Mouse (Mus musculus) CH12.LX (cell line): Measurements from ENCODE around the gene Morn5. TPM values are rescaled to one million over a fixed set of nuclear protein-coding genes. Genes with fewer than 3 reads are reported as not detected.

Experiments
- DNase-seq: peaks from one replicate; pipeline ENCODE4 v3.0.0-alpha.2; 2013; ENCODE audit errors: extremely low read depth
- H3K27ac ChIP-seq: 2 replicates; pipeline ENCODE4 v1.5.1; 2012; ENCODE audit warnings: low read depth, mild to moderate bottlenecking, control low read depth, moderate library complexity; ENCODE audit not compliant: insufficient read depth
- H3K27me3 ChIP-seq: replicated peaks from 2 replicates; pipeline ENCODE3; 2012; ENCODE audit warnings: inconsistent platforms
- H3K36me3 ChIP-seq, 2 experiments: replicated peaks in 1 of 2; 2 replicates each; pipeline versions ENCODE3 to v1.6.1; 2012; ENCODE audit warnings: inconsistent platforms in 1 of 2, low read length in 1 of 2, mild to moderate bottlenecking in 1 of 2, mixed read lengths in 1 of 2, moderate library complexity in 1 of 2; ENCODE audit not compliant: control insufficient read depth in 1 of 2, insufficient read depth in 1 of 2
- H3K4me1 ChIP-seq, 2 experiments: 2 replicates each; pipeline ENCODE4 v1.6.1; 2012; ENCODE audit warnings: inconsistent platforms in 1 of 2, moderate library complexity in 1 of 2; ENCODE audit not compliant: insufficient read depth in 2 of 2, control insufficient read depth in 1 of 2
- H3K4me2 ChIP-seq: 2 replicates; pipeline ENCODE4 v1.6.1; 2012; ENCODE audit warnings: low read depth, mild to moderate bottlenecking, control low read depth; ENCODE audit not compliant: poor library complexity, insufficient read depth, severe bottlenecking
- H3K4me3 ChIP-seq, 3 experiments: fragments of 150-350 bp in 1 of 3; sonication (generic) in 1 of 3; replicated peaks in 1 of 3; 2 replicates each; pipeline versions ENCODE3 to v1.5.1; 2011 to 2012; ENCODE audit warnings: low read depth in 2 of 3, low read length in 2 of 3, mild to moderate bottlenecking in 2 of 3, moderate library complexity in 2 of 3, control low read depth in 1 of 3, improper control_type of control experiment in 1 of 3, inconsistent platforms in 1 of 3, mixed read lengths in 1 of 3; ENCODE audit not compliant: poor library complexity in 1 of 3
- H3K79me2 ChIP-seq: replicated peaks from 2 replicates; pipeline ENCODE4 v1.6.1; 2012; ENCODE audit warnings: mild to moderate bottlenecking, moderate library complexity; ENCODE audit not compliant: control insufficient read depth, poor library complexity, insufficient read depth, severe bottlenecking; ENCODE audit errors: extremely low read depth
- H3K9ac ChIP-seq: 2 replicates; pipeline ENCODE4 v1.6.1; 2012; ENCODE audit warnings: low read depth, mild to moderate bottlenecking, control low read depth, moderate library complexity; ENCODE audit not compliant: insufficient read depth
- H3K9me3 ChIP-seq: replicated peaks from 2 replicates; pipeline ENCODE3; 2012; ENCODE audit warnings: low read length, inconsistent platforms, mixed read lengths
- BHLHE40 ChIP-seq: IDR thresholded peaks from 2 replicates; pipeline ENCODE4 v1.6.1; 2011; ENCODE audit warnings: mild to moderate bottlenecking, low read depth, low read length, improper control_type of control experiment
- CHD1 ChIP-seq: IDR thresholded peaks from 2 replicates; pipeline ENCODE4 v1.6.1; 2012; ENCODE audit warnings: low read depth, low read length, improper control_type of control experiment, inconsistent platforms
- CHD2 ChIP-seq: IDR thresholded peaks from 2 replicates; pipeline ENCODE4 v1.6.1; 2011; ENCODE audit warnings: low read length, improper control_type of control experiment
- CTCF ChIP-seq, 2 experiments: IDR thresholded peaks in 1 of 2; conservative IDR thresholded peaks in 1 of 2; 2 replicates each; pipeline ENCODE4 v1.5.1; 2011 to 2012; ENCODE audit warnings: low read depth in 2 of 2, low read length in 2 of 2, improper control_type of control experiment in 1 of 2, inconsistent platforms in 1 of 2, mild to moderate bottlenecking in 1 of 2, moderate library complexity in 1 of 2
- E2F4 ChIP-seq: IDR thresholded peaks from 2 replicates; pipeline ENCODE4 v1.6.1; 2011; ENCODE audit warnings: low read depth, low read length, improper control_type of control experiment; ENCODE audit not compliant: insufficient replicate concordance
- ELF1 ChIP-seq: IDR thresholded peaks from 2 replicates; pipeline ENCODE4 v1.6.1; 2014; ENCODE audit warnings: low read depth, mild to moderate bottlenecking, inconsistent platforms, low read length, improper control_type of control experiment
- EP300 ChIP-seq: IDR thresholded peaks from 2 replicates; pipeline ENCODE4 v1.6.1; 2011; ENCODE audit warnings: low read length, improper control_type of control experiment
- ETS1 ChIP-seq: conservative IDR thresholded peaks from 2 replicates; pipeline ENCODE4 v1.6.1; 2012; ENCODE audit warnings: low read depth, mild to moderate bottlenecking, inconsistent platforms, low read length, improper control_type of control experiment, moderate library complexity
- GABPA ChIP-seq: IDR thresholded peaks from 2 replicates; pipeline ENCODE4 v1.6.1; 2012; ENCODE audit warnings: low read depth, low read length, improper control_type of control experiment, inconsistent platforms; ENCODE audit not compliant: insufficient replicate concordance
- HCFC1 ChIP-seq: IDR thresholded peaks from 2 replicates; pipeline ENCODE4 v1.6.1; 2012; ENCODE audit warnings: low read depth, mild to moderate bottlenecking, inconsistent platforms, low read length, improper control_type of control experiment
- KAT2A ChIP-seq: IDR thresholded peaks from 2 replicates; pipeline ENCODE4 v1.6.1; 2012; ENCODE audit warnings: low read length, improper control_type of control experiment, inconsistent platforms; ENCODE audit not compliant: insufficient replicate concordance
- MAX ChIP-seq: IDR thresholded peaks from 2 replicates; pipeline ENCODE4 v1.6.1; 2011; ENCODE audit warnings: low read length, improper control_type of control experiment
- MEF2A ChIP-seq: IDR thresholded peaks from 2 replicates; pipeline ENCODE4 v1.6.1; 2014; ENCODE audit warnings: low read depth, mild to moderate bottlenecking, inconsistent platforms, low read length, improper control_type of control experiment, borderline replicate concordance
- MYC ChIP-seq: IDR thresholded peaks from 2 replicates; pipeline ENCODE4 v1.6.1; 2011; ENCODE audit warnings: low read depth, mild to moderate bottlenecking, improper control_type of control experiment, low read length
- NELFE ChIP-seq: IDR thresholded peaks from 2 replicates; pipeline ENCODE4 v1.6.1; 2011; ENCODE audit warnings: low read depth, low read length, improper control_type of control experiment
- NRF1 ChIP-seq: IDR thresholded peaks from 2 replicates; pipeline ENCODE4 v1.6.1; 2014; ENCODE audit warnings: low read depth, mild to moderate bottlenecking, inconsistent platforms, low read length, improper control_type of control experiment, moderate library complexity
- POLR2A ChIP-seq: IDR thresholded peaks from 2 replicates; pipeline ENCODE4 v1.6.1; 2011; ENCODE audit warnings: low read depth, mild to moderate bottlenecking, improper control_type of control experiment, low read length
- POLR2AphosphoS2 ChIP-seq: IDR thresholded peaks from 2 replicates; pipeline ENCODE4 v1.6.1; 2011; ENCODE audit warnings: low read depth, low read length, improper control_type of control experiment
- RAD21 ChIP-seq: IDR thresholded peaks from 2 replicates; pipeline ENCODE4 v1.6.1; 2011; ENCODE audit warnings: low read depth, mild to moderate bottlenecking, low read length, improper control_type of control experiment, moderate library complexity
- RCOR1 ChIP-seq: conservative IDR thresholded peaks from 2 replicates; pipeline ENCODE4 v1.6.1; 2012; ENCODE audit warnings: low read depth, mild to moderate bottlenecking, inconsistent platforms, low read length, improper control_type of control experiment
- SIN3A ChIP-seq: IDR thresholded peaks from 2 replicates; pipeline ENCODE4 v1.6.1; 2012; ENCODE audit warnings: low read length, improper control_type of control experiment, inconsistent platforms
- SMC3 ChIP-seq: IDR thresholded peaks from 2 replicates; pipeline ENCODE4 v1.6.1; 2011; ENCODE audit warnings: low read depth, low read length, improper control_type of control experiment
- UBTF ChIP-seq: IDR thresholded peaks from 2 replicates; pipeline ENCODE4 v1.6.1; 2012; ENCODE audit warnings: low read depth, mild to moderate bottlenecking, inconsistent platforms, low read length, improper control_type of control experiment, moderate library complexity
- USF1 ChIP-seq: IDR thresholded peaks from 2 replicates; pipeline ENCODE4 v1.6.1; 2014; ENCODE audit warnings: low read depth, mild to moderate bottlenecking, inconsistent platforms, low read length, improper control_type of control experiment
- ZC3H11A ChIP-seq: IDR thresholded peaks from 2 replicates; pipeline ENCODE4 v1.6.1; 2012; ENCODE audit warnings: low read depth, mild to moderate bottlenecking, inconsistent platforms, low read length, improper control_type of control experiment
- ZMIZ1 ChIP-seq: IDR thresholded peaks from 2 replicates; pipeline ENCODE4 v1.6.1; 2012; ENCODE audit warnings: low read depth, mild to moderate bottlenecking, inconsistent platforms, low read length, improper control_type of control experiment
- dilution Hi-C: fragments of 300-500 bp; cut with MboI; formaldehyde crosslinking; loops from 2 replicates; pipeline ENCODE4 v1.14.3; 2020; ENCODE audit warnings: low sequenced_read_pairs; ENCODE audit not compliant: extremely low pct_unique_long_range_greater_than_20kb, extremely low pct_ligation_motif_present
- in situ Hi-C: fragments of 300-500 bp; cut with MboI; formaldehyde crosslinking; loops from 3 replicates; pipeline ENCODE4 v1.14.3; 2019; ENCODE audit warnings: low sequenced_read_pairs, low pct_ligation_motif_present, low pct_unique_long_range_greater_than_20kb, mixed read lengths
- polyA plus RNA-seq: library from polyadenylated mRNA; unstranded; fragments of >175 nt; gene quantifications from 2 replicates; pipeline ENCODE4 v1.2.1, GENCODE M21; 2012; ENCODE audit warnings: low read depth; ENCODE audit not compliant: insufficient read length
- total RNA-seq, 2 experiments: library from RNA; depleted of rRNA; stranded (reverse); fragments of 300-350 nt in 1 of 2; fragments of >200 nt in 1 of 2; gene quantifications; 2 replicates each; pipeline ENCODE4 v1.2.3; 2012 to 2014

The Morn5 gene
- total and polyA plus RNA-seq, 3 experiments, result 0.38 TPM; not detected in 2

DNA sequence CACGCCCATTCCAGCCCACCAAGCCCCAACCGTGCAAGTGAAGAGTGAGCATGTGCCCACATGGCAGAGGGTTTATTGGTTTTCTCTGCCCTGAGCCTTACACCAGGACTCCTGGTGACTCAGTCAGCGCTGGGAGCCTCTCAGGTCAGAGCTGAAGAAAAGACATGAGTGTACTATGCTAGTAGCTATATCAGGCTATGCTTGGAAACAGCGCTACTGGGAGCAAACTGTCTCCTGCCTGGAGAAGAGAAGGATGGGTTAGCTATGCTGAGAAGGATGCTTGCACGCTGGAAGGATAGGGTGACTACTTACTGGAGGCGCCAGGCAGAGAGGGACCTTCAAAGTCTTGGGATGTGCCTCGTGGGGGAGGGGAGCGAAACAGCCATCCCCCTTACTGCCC lies 38.7 kb upstream of the Morn5 start (continued):
- TF ChIP-seq MYC (no peak), USF1 (no peak)
- TF ChIP-seq, all 38 proteins: peak for 0

DNA sequence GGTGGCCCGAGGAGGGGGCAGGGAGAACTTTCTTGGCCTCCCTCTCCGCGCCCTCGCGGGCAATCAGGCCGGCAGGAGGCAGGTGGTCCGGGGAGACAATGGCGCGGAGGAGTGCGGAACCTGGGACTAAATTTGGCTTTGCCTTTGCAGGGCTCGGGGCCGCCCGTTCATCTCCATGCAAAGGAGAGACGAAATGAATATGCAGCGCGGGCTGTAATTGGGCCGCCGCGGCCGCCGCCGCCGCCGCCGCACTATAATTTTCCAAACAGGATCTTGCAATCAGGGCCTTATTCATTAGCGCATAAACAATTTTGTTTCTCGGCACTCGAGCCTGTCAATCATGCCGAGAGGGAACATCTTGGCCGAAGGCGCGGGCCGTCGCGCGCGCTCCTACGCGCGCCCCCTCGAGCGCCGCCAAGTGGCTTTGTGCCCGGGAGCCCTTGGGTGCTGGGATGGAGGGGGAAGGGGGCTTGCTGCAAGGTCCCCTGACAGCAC lies 37.9 kb upstream of the Morn5 start:
- no peaks in the 10 kb centered on the region for H3K79me2 ChIP-seq
- peak overlapping the region; percentile 16; the same call in 1 of the 2 replicates for H3K9ac ChIP-seq
- in situ Hi-C loops, result loop anchor here (25.0 kb wide), 1 partner anchor 1326 kb away; the partner anchor contains the start of gene Olfr368

DNA sequence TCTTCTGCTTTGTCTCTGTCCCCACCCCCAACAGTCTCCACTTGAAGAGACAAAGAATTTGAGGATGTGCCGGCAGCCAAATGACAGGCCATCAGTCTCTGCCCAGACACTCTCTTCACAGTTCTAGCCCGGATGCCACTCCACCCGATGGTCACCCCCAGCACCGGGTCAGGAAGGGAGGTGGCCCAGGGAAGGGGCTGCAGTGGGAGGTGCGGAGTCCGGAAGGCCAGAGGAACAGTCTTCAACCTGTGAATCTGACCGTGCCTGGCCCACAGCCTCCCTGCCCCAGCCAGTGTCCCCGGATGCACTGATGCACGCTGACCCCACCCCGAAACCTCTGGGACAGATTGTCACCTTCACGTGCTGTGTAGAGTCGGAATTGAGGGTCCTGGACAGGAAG lies 36.2 kb upstream of the Morn5 start:
- peaks cover 20% of the 10 kb centered on the region for H3K27me3 ChIP-seq
- peaks cover 6% of the 10 kb centered on the region in 2 experiments for H3K4me1 ChIP-seq
- H3K4me3 ChIP-seq, result no peak overlapping the region
- H3K4me2 ChIP-seq, result no peak overlapping the region
- H3K9ac ChIP-seq, result no peak overlapping the region
- TF ChIP-seq EP300 (no peak), RAD21 (no peak), NELFE (no peak), CTCF (conservative IDR thresholded peaks at IDR 0.05 in 1 of 2, IDR thresholded peaks at IDR 0.05 in 1 of 2; ENCODE audit: low read depth in 2 of 2, low read length in 2 of 2) (no peak), ZC3H11A (no peak), HCFC1 (no peak), NRF1 (no peak), KAT2A (no peak), ZMIZ1 (no peak), MYC (no peak), POLR2A (no peak), POLR2AphosphoS2 (no peak), USF1 (no peak), E2F4 (no peak), SIN3A (no peak), MEF2A (no peak), ETS1 (no peak)
- no peaks in the 10 kb centered on the region for H3K36me3 ChIP-seq
- dilution Hi-C loops (no loop called here), in situ Hi-C loops (loop anchor here (25.0 kb wide), 1 partner anchor 1324 kb away; the partner anchor contains the start of gene Olfr368)
- no peak for DNase-seq
- no peaks in the 10 kb centered on the region for H3K79me2 ChIP-seq
- H3K27ac ChIP-seq, result no peak overlapping the region
- H3K9me3 ChIP-seq, result peaks cover 3% of the 10 kb centered on the region

More for the DNA sequence above, 37.9 kb upstream of the Morn5 start:
- peaks cover 6% of the 10 kb centered on the region in 2 experiments for H3K4me1 ChIP-seq
- dilution Hi-C loops, result no loop called here
- no peaks in the 10 kb centered on the region for H3K36me3 ChIP-seq
- H3K27ac ChIP-seq, result no peak overlapping the region
- H3K4me3 ChIP-seq, result peak overlapping the region in 2 of 3 experiments; percentile 19 to 55
- DNase-seq, result peak; percentile 5
- H3K9me3 ChIP-seq, result peaks cover 3% of the 10 kb centered on the region
- TF ChIP-seq CHD1, result no peak
- peak in 1 of 2 experiments; percentile 53; a peak in 2 of 4 replicates for TF ChIP-seq CTCF (conservative IDR thresholded peaks at IDR 0.05 in 1 of 2, IDR thresholded peaks at IDR 0.05 in 1 of 2; ENCODE audit: low read depth in 2 of 2, low read length in 2 of 2)
- 0 out of 2 replicates have a peak, but pooled peaks have one; percentile 23 for TF ChIP-seq E2F4
- 0 out of 2 replicates have a peak, but pooled peaks have one; percentile 34 for TF ChIP-seq NRF1
- TF ChIP-seq POLR2AphosphoS2, result no peak
- peak; percentile 19 for TF ChIP-seq SMC3
- no peak for TF ChIP-seq POLR2A
- TF ChIP-seq CHD2, result 0 out of 2 replicates have a peak, but pooled peaks have one; percentile 19
- no peak for TF ChIP-seq ZMIZ1
- TF ChIP-seq UBTF, result 0 out of 2 replicates have a peak, but pooled peaks have one; percentile 48
- TF ChIP-seq MAX, result peak; percentile 37; the same call in 1 of the 2 replicates
- TF ChIP-seq GABPA, result no peak
- no peak for TF ChIP-seq NELFE
- TF ChIP-seq MEF2A, result peak; percentile 60
- TF ChIP-seq ELF1, result peak; percentile 41; the same call in 1 of the 2 replicates
- TF ChIP-seq RCOR1, result 0 out of 2 replicates have a peak, but pooled peaks have one; percentile 35
- 0 out of 2 replicates have a peak, but pooled peaks have one; percentile 8 for TF ChIP-seq BHLHE40
- H3K4me2 ChIP-seq, result peak overlapping the region; percentile 87
- H3K27me3 ChIP-seq, result peaks cover 30% of the 10 kb centered on the region
